Mouse (Mus musculus) limb, embryonic 11.5 days (tissue): ENCODE data around the gene Nuak1. TPM values are rescaled to one million over a fixed set of nuclear protein-coding genes. Genes with fewer than 3 reads are reported as not detected.

Experiments used
- ATAC-seq: fragments of 200-750 bp; cut with Nextera tagmentation; 2 replicates; pipeline ENCODE4 v1.8.0; 2017; ENCODE audit warnings: low read depth; ENCODE audit not compliant: insufficient number of reproducible peaks, low FRiP score, low TSS enrichment
- DNase-seq: peaks from one replicate; pipeline ENCODE4 v3.0.0-alpha.2; 2015; ENCODE audit warnings: low spot score
- H3K27ac ChIP-seq: fragments of 300-500 bp; sonication (generic); replicated peaks from 2 replicates; pipeline ENCODE4 v1.5.1; 2014; ENCODE audit warnings: low read depth, mild to moderate bottlenecking, low read length
- H3K27me3 ChIP-seq: fragments of 300-500 bp; sonication (generic); 2 replicates; pipeline ENCODE4 v1.6.1; 2014; ENCODE audit warnings: mild to moderate bottlenecking, low read length, mixed read lengths; ENCODE audit not compliant: control insufficient read depth, insufficient read depth
- H3K36me3 ChIP-seq: fragments of 300-500 bp; sonication (generic); 2 replicates; pipeline ENCODE4 v1.6.1; 2014; ENCODE audit warnings: mild to moderate bottlenecking, low read length, moderate library complexity, mixed read lengths; ENCODE audit not compliant: control insufficient read depth, insufficient read depth
- H3K4me1 ChIP-seq: fragments of 300-500 bp; sonication (generic); 2 replicates; pipeline ENCODE4 v1.6.1; 2014; ENCODE audit warnings: low read length, mixed read lengths; ENCODE audit not compliant: control insufficient read depth, insufficient read depth
- H3K4me2 ChIP-seq: fragments of 300-500 bp; sonication (generic); 2 replicates; pipeline ENCODE4 v1.6.1; 2014; ENCODE audit warnings: low read depth, mild to moderate bottlenecking, moderate library complexity; ENCODE audit not compliant: severe bottlenecking
- H3K4me3 ChIP-seq: fragments of 300-500 bp; sonication (generic); 2 replicates; pipeline ENCODE4 v1.5.1; 2014; ENCODE audit warnings: low read depth, low read length
- H3K9ac ChIP-seq: fragments of 300-500 bp; sonication (generic); 2 replicates; pipeline ENCODE4 v1.6.1; 2014; ENCODE audit warnings: mild to moderate bottlenecking, low read length
- H3K9me3 ChIP-seq: fragments of 300-500 bp; sonication (generic); 2 replicates; pipeline ENCODE4 v1.6.1; 2016; ENCODE audit warnings: low read length; ENCODE audit not compliant: control insufficient read depth
- WGBS: fragments of 180-500 bp; shearing (Covaris S2); extraction: QIAGEN DNeasy Blood & Tissue Kit; methylation state at CpG from one replicate; pipeline ENCODE4 v1.1.7; 2014; 5-methylcytosine and 5-hydroxymethylcytosine counted together
- polyA plus RNA-seq: library from polyadenylated mRNA; unstranded; fragments of >200 nt; fragmentation: Nextera tagmentation; extraction: Ambion mirVana; gene quantifications from 2 replicates; pipeline ENCODE4 v1.2.1, GENCODE M21; 2014

Gene Nuak1
- polyA plus RNA-seq, 1 experiment from 2014 or later, result 2.0 TPM

DNA sequence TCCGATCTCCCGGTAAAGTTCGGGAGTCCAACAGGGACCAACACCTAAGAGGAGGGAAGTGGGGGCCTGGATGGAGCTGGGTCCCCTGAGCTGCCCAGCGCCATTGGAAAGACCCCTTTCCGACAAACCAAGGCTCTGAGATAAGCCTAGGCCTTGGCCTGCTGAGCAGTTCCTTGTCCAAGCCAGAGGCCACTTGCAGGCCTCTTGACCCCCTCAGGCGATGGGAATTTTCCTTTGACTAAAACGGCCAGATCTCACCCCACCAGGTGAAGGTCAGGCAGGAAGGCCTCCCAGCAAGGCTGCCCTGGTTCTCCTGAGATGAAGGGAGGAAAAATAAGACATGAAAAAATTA lies 1.0 kb upstream of the Nuak1 start:
- no peaks in the 10 kb centered on the region for H3K9me3 ChIP-seq
- ATAC-seq (no peak), DNase-seq (no peak)
- WGBS, result 0% methylated on average over 7 of the region's 7 CpGs
- peak overlapping the region; percentile 98 for H3K27ac ChIP-seq
- H3K4me1 ChIP-seq, result peaks cover 23% of the 10 kb centered on the region
- H3K4me3 ChIP-seq, result peak overlapping the region; percentile 79
- no peaks in the 10 kb centered on the region for H3K27me3 ChIP-seq
- peak overlapping the region; percentile 90 for H3K4me2 ChIP-seq
- peak overlapping the region; percentile 100 for H3K9ac ChIP-seq
- no peaks in the 10 kb centered on the region for H3K36me3 ChIP-seq

DNA sequence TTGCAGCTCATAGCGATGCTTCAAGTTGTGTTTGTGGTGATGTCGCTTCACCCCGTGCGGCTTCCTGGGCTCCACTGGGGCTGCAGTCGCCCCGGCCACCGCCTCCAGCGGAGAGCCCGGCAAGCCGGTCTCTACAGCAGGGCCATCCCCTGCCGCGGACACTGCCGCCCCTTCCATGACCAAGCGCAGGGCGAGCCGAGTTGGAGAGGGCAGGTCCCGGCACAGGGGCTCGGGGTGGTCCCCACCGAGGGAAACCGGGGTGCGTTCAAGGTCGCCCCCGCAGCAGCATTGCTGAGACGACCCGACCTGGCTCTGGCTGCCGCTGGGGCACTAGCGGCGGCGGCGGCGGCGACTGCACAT lies 236 bp downstream of the Nuak1 start:
- H3K4me3 ChIP-seq, result peak overlapping the region; percentile 79
- under 1% methylated on average over 32 of the region's 32 CpGs for WGBS
- H3K4me1 ChIP-seq, result peaks cover 23% of the 10 kb centered on the region
- no peaks in the 10 kb centered on the region for H3K27me3 ChIP-seq
- no peaks in the 10 kb centered on the region for H3K9me3 ChIP-seq
- H3K36me3 ChIP-seq, result no peaks in the 10 kb centered on the region
- H3K9ac ChIP-seq, result peak overlapping the region; percentile 100
- ATAC-seq (peak; percentile 38), DNase-seq (no peak)
- H3K27ac ChIP-seq, result no peak overlapping the region; the same call in 1 of the 2 replicates
- peak overlapping the region; percentile 90 for H3K4me2 ChIP-seq

GRCm38 (mm10) chr10:84439228-84439596 lies 1.2 kb downstream of the Nuak1 start:
- peak overlapping the region; percentile 100 for H3K9ac ChIP-seq
- H3K4me1 ChIP-seq, result peaks cover 23% of the 10 kb centered on the region
- peak overlapping the region; percentile 79 for H3K4me3 ChIP-seq
- ATAC-seq (no peak), DNase-seq (peak; percentile 37)
- no peaks in the 10 kb centered on the region for H3K9me3 ChIP-seq
- peak overlapping the region; percentile 90 for H3K4me2 ChIP-seq
- no peaks in the 10 kb centered on the region for H3K27me3 ChIP-seq
- 23% methylated on average over 7 of the region's 7 CpGs for WGBS
- no peaks in the 10 kb centered on the region for H3K36me3 ChIP-seq
- H3K27ac ChIP-seq, result no peak overlapping the region

DNA sequence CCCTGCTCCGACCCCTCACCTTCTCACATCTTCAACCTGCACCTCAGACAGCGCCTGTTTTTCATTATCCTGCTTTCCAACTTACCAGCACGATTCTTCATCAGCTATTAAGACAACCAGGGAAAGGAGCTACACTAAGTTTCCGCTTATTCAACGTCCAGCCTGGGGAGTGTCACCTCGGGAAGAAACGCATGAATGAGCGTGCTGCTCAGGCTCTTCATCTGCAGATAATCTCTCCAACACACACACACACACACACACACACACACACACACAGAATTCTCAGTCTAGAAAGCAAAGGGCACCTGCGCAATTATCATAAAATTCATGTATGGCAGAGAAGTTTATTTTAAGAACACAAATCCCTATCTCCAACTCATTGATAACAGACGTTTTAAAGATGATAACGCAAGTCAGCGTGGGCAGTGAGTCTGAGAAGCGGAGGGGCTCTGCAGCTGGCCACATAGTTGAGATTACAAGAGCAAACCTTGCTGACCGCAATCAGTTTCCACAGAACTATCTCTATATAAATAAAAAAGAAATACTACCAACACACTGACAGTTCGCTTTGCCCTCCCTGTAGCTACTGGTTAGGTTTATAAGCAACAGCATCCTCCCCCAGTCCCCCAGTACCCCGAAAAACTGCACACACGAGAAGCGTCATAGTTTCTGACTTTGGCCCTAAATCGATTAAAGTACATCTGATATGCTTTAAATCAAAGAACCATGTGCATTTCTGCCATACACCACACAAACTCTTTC lies 1.8 kb downstream of the Nuak1 start:
- Histone ChIP-seq H3K4me2 (peak overlapping the region; percentile 90), H3K27me3 (no peaks in the 10 kb centered on the region), H3K4me3 (peak overlapping the region; percentile 79), H3K36me3 (no peaks in the 10 kb centered on the region), H3K4me1 (peaks cover 23% of the 10 kb centered on the region), H3K9me3 (no peaks in the 10 kb centered on the region), H3K9ac (peak overlapping the region; percentile 100), H3K27ac (no peak overlapping the region)
- no peak for DNase-seq
- no peak for ATAC-seq
- WGBS, result 41% methylated on average over 19 of the region's 19 CpGs

- peak; percentile 99 for DNase-seq
- H3K9me3 ChIP-seq, result no peaks in the 10 kb centered on the region
- no peaks in the 10 kb centered on the region for H3K36me3 ChIP-seq
- peaks cover 23% of the 10 kb centered on the region for H3K4me1 ChIP-seq
- WGBS, result 0% methylated on average over 7 of the region's 7 CpGs
- peak overlapping the region; percentile 79 for H3K4me3 ChIP-seq
- peak overlapping the region; percentile 90 for H3K4me2 ChIP-seq
- H3K27me3 ChIP-seq, result no peaks in the 10 kb centered on the region
- no peak overlapping the region for H3K9ac ChIP-seq
- H3K27ac ChIP-seq, result no peak overlapping the region
- no peak for ATAC-seq
These were observed 2.4 kb downstream of the Nuak1 start for GRCm38 (mm10) chr10:84438049-84438422.

DNA sequence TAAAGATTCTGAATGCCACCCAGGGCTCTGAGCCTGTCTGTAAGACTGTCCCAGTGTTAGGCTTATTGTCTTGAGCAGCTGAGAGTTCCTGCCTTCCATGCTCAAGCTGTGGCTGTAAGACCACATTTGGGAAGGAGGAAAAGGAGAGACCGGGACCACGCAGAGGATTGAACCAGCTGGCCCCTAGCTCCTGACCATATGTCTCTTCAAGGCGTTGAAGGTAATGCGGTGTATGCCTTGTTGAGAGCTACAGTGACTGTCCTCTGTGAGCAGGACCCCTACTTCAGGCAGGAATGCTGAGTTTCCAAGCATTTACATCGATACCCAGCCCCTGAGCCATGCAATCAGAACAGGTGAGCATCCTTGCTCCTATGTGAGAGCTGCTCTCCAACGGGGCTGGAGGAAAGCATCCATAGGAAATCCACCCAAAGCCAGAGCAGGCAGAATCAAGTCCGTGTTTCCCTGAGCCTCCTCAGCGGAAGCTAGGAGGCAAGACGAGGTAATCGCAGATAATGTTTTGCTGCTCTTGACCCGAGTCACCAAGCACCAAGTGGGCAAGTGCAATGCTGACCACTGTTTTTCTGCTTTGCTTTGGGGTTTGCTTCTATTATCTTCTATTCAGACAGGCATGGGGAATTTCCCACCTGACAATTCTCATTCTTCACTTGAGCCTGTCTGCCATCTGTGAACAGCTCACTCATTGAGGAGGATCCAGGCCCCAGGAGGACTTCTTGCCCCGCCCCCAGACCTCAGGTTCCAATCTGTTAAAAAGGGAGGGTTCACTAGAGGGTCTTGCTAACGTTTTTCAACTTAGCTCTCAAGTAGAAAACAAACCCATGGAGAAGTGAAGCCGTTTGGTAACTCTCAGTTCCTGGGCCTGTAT lies 3.0 kb downstream of the Nuak1 start:
- no peaks in the 10 kb centered on the region for H3K9me3 ChIP-seq
- H3K27ac ChIP-seq, result no peak overlapping the region
- peak overlapping the region; percentile 21; the same call in 1 of the 2 replicates for H3K4me2 ChIP-seq
- no peaks in the 10 kb centered on the region for H3K36me3 ChIP-seq
- peaks cover 20% of the 10 kb centered on the region for H3K4me1 ChIP-seq
- WGBS, result 32% methylated on average over 14 of the region's 14 CpGs
- DNase-seq, result no peak
- H3K4me3 ChIP-seq, result no peak overlapping the region
- H3K9ac ChIP-seq, result no peak overlapping the region
- no peaks in the 10 kb centered on the region for H3K27me3 ChIP-seq
- no peak for ATAC-seq

DNA sequence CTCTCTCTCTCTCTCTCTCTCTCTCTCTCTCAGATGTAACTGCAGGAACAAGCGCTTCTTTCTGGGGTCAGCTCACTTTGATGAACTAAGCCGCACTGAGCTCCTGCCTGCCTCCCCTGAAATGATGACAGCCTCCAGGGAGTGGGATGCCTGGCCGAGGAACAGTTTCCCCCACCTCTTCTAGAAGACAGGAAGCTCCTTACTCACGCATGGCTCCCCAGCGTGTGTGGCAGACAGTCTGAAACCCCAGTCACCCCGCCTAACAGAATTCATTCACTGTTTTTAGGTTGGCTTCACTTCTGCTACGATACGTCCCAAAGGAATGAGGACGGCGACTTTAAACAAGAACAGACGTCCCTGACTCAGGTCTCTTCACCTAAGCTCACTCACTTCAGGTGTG lies 4.5 kb downstream of the Nuak1 start:
- H3K4me3 ChIP-seq, result no peak overlapping the region
- WGBS, result 62% methylated on average over 11 of the region's 11 CpGs
- no peaks in the 10 kb centered on the region for H3K27me3 ChIP-seq
- ATAC-seq (no peak), DNase-seq (no peak)
- no peaks in the 10 kb centered on the region for H3K36me3 ChIP-seq
- H3K9ac ChIP-seq, result no peak overlapping the region
- no peak overlapping the region for H3K4me2 ChIP-seq
- no peaks in the 10 kb centered on the region for H3K9me3 ChIP-seq
- peaks cover 13% of the 10 kb centered on the region for H3K4me1 ChIP-seq
- no peak overlapping the region for H3K27ac ChIP-seq

- ATAC-seq, result no peak
- H3K4me1 ChIP-seq, result peaks cover 5% of the 10 kb centered on the region
- no peak overlapping the region for H3K4me3 ChIP-seq
- H3K9ac ChIP-seq, result no peak overlapping the region
- H3K27me3 ChIP-seq, result no peaks in the 10 kb centered on the region
- H3K27ac ChIP-seq, result no peak overlapping the region
- H3K4me2 ChIP-seq, result no peak overlapping the region
- no peaks in the 10 kb centered on the region for H3K36me3 ChIP-seq
- H3K9me3 ChIP-seq, result no peaks in the 10 kb centered on the region
- DNase-seq, result no peak
- WGBS, result 69% methylated on average over 21 of the region's 21 CpGs
These were observed 7.1 kb downstream of the Nuak1 start for GRCm38 (mm10) chr10:84433193-84433801.
